15 mouse cellular contexts compared by ENCODE assay signal in genomic region chr5:146307744-146308096, GRCm38 (mm10).
DNase-seq lines count a peak whose midpoint lies in the region; ATAC-seq lines count a peak whose summit lies in the region.
"Had no signal": no experiment of that assay in that cellular context is flagged by ENCODE, and none has a peak within 500 bp of the region (broad histone marks: within the 10 kb centered on the region; RNA-seq: fewer than 3 reads in every experiment).

No protein-coding gene starts in this region.

- H3K9me3 ChIP-seq in lung, embryonic 15.5 days, result no peaks in the 10 kb centered on the region
- H3K9me3 ChIP-seq: neural tube, embryonic 13.5 days had no signal

- no peak for DNase-seq in lung, postnatal 36 days
- peak; percentile 40 for DNase-seq in c-Kit-positive CD71-positive TER-119-negative erythroid progenitor cells, embryonic 14.5 days (ENCODE audit: low read depth)
- peak; percentile 60 for DNase-seq in liver
- no peak for DNase-seq in frontal cortex, postnatal 10 days (ENCODE audit: low spot score in 2 of 2)
- no peak for DNase-seq in urinary bladder, postnatal 36 days (ENCODE audit: low spot score in 2 of 2)
- DNase-seq: cerebellum, adult 2 months; right cerebral cortex, postnatal 25 days had no signal

- no peak overlapping the region for H3K4me2 ChIP-seq in lung, embryonic 15.5 days
- H3K4me2 ChIP-seq: limb, embryonic 12.5 days; neural tube, embryonic 13.5 days had no signal

- H3K4me3 ChIP-seq in lung, embryonic 15.5 days, result no peak overlapping the region
- H3K4me3 ChIP-seq: layer of hippocampus, adult 2 months; limb, embryonic 12.5 days; neural tube, embryonic 13.5 days had no signal

- WGBS in lung, embryonic 15.5 days, result 81% methylated on average over 4 of the region's 4 CpGs

- H3K4me1 ChIP-seq in lung, embryonic 15.5 days, result no peaks in the 10 kb centered on the region
- H3K4me1 ChIP-seq: neural tube, embryonic 13.5 days had no signal

- peaks cover 4% of the 10 kb centered on the region; the same call in 1 of the 2 replicates for H3K36me3 ChIP-seq in lung, embryonic 15.5 days

- no peaks in the 10 kb centered on the region for H3K27me3 ChIP-seq in lung, embryonic 15.5 days
- H3K27me3 ChIP-seq: limb, embryonic 12.5 days; neural tube, embryonic 13.5 days; Patski had no signal

- H3K9ac ChIP-seq in lung, embryonic 15.5 days, result no peak overlapping the region
- H3K9ac ChIP-seq: limb, embryonic 12.5 days; neural tube, embryonic 13.5 days had no signal

- ATAC-seq in lung, embryonic 15.5 days (ENCODE audit: borderline replicate concordance, extremely low read depth, low FRiP score, low TSS enrichment), result peak; percentile 17; the same call in 1 of the 2 replicates
- ATAC-seq in megakaryocyte progenitor cell, adult 5-6 weeks (replicated peaks; ENCODE audit: poor library complexity), result peak; percentile 71
- ATAC-seq: forebrain, embryonic 14.5 days; hindbrain, embryonic 16.5 days; Patski had no signal

- H3K27ac ChIP-seq in lung, embryonic 15.5 days, result peak overlapping the region; percentile 15; the same call in 1 of the 2 replicates
- H3K27ac ChIP-seq: layer of hippocampus, adult 2 months; limb, embryonic 12.5 days; neural tube, embryonic 13.5 days had no signal

Comparison
In these comparisons a context has a peak if more than half of its experiments do, and no peak if none do; other contexts are left out.
1. DNase-seq: peak in c-Kit-positive CD71-positive TER-119-negative erythroid progenitor cells, embryonic 14.5 days (single experiment) and liver (single experiment); none in lung, postnatal 36 days (single experiment), frontal cortex, postnatal 10 days (0 of 2) and urinary bladder, postnatal 36 days (0 of 2).